Comparison of ENCODE assay signal across 24 mouse cellular contexts in genomic region chr13:90958894-90959293, GRCm38 (mm10). TPM values are rescaled to one million over a fixed set of nuclear protein-coding genes. Genes with fewer than 3 reads are reported as not detected.
DNase-seq lines count a peak whose midpoint lies in the region; ATAC-seq lines count a peak whose summit lies in the region.
"Had no signal": no experiment of that assay in that cellular context is flagged by ENCODE, and none has a peak within 500 bp of the region (broad histone marks: within the 10 kb centered on the region; RNA-seq: fewer than 3 reads in every experiment).

No protein-coding gene starts in this region.

- H3K4me1 ChIP-seq in midbrain, embryonic 11.5 days (ENCODE audit: control insufficient read depth, insufficient read depth, low read length), result peaks cover 6% of the 10 kb centered on the region
- peaks cover 21% of the 10 kb centered on the region for H3K4me1 ChIP-seq in midbrain, embryonic 10.5 days
- H3K4me1 ChIP-seq in midbrain, embryonic 14.5 days (ENCODE audit: control insufficient read depth, insufficient read depth, low read length), result peaks cover 5% of the 10 kb centered on the region; the same call in 1 of the 2 replicates
- H3K4me1 ChIP-seq: limb, embryonic 15.5 days; liver, embryonic 15.5 days; neural tube, embryonic 13.5 days had no signal

- 34% methylated on average over 2 of the region's 2 CpGs for WGBS in midbrain, embryonic 11.5 days
- WGBS in midbrain, embryonic 10.5 days, result 50% methylated on average over 2 of the region's 2 CpGs
- 22% methylated on average over 2 of the region's 2 CpGs for WGBS in midbrain, embryonic 14.5 days

- H3K27ac ChIP-seq in midbrain, embryonic 11.5 days (ENCODE audit: low read depth, low read length), result no peak overlapping the region
- no peak overlapping the region for H3K27ac ChIP-seq in midbrain, embryonic 10.5 days (replicated peaks)
- no peak overlapping the region for H3K27ac ChIP-seq in midbrain, embryonic 14.5 days (replicated peaks; ENCODE audit: low read depth, low read length)
- H3K27ac ChIP-seq: heart, embryonic 13.5 days; layer of hippocampus, adult 2 months; limb, embryonic 15.5 days; liver, embryonic 15.5 days; neural tube, embryonic 13.5 days had no signal

- no peak overlapping the region for H3K9ac ChIP-seq in midbrain, embryonic 11.5 days (ENCODE audit: low read length)
- no peak overlapping the region for H3K9ac ChIP-seq in midbrain, embryonic 14.5 days (replicated peaks; ENCODE audit: low read length)
- H3K9ac ChIP-seq: heart, embryonic 13.5 days; limb, embryonic 15.5 days; liver, embryonic 15.5 days; neural tube, embryonic 13.5 days had no signal

- no peaks in the 10 kb centered on the region for H3K27me3 ChIP-seq in midbrain, embryonic 11.5 days (ENCODE audit: control insufficient read depth, insufficient read depth, low read length)
- H3K27me3 ChIP-seq in midbrain, embryonic 10.5 days (ENCODE audit: low read depth, poor library complexity, severe bottlenecking), result no peaks in the 10 kb centered on the region
- H3K27me3 ChIP-seq in midbrain, embryonic 14.5 days (ENCODE audit: control insufficient read depth, insufficient read depth, low read length), result no peaks in the 10 kb centered on the region
- H3K27me3 ChIP-seq: heart, embryonic 13.5 days; limb, embryonic 15.5 days; liver, embryonic 15.5 days; neural tube, embryonic 13.5 days had no signal

- no peak overlapping the region for H3K4me2 ChIP-seq in midbrain, embryonic 11.5 days
- H3K4me2 ChIP-seq in midbrain, embryonic 14.5 days (ENCODE audit: low read length), result no peak overlapping the region
- H3K4me2 ChIP-seq: heart, embryonic 13.5 days; limb, embryonic 15.5 days; liver, embryonic 15.5 days; neural tube, embryonic 13.5 days had no signal

- no peak overlapping the region for H3K4me3 ChIP-seq in midbrain, embryonic 11.5 days (ENCODE audit: low read depth, low read length)
- H3K4me3 ChIP-seq in midbrain, embryonic 10.5 days, result no peak overlapping the region
- H3K4me3 ChIP-seq in midbrain, embryonic 14.5 days (replicated peaks; ENCODE audit: low read depth, low read length), result no peak overlapping the region
- H3K4me3 ChIP-seq: heart, embryonic 13.5 days; layer of hippocampus, adult 2 months; limb, embryonic 15.5 days; liver, embryonic 15.5 days; neural tube, embryonic 13.5 days had no signal

- H3K36me3 ChIP-seq in midbrain, embryonic 11.5 days (ENCODE audit: control insufficient read depth, insufficient read depth, low read length), result no peaks in the 10 kb centered on the region
- H3K36me3 ChIP-seq in midbrain, embryonic 10.5 days, result no peaks in the 10 kb centered on the region
- H3K36me3 ChIP-seq in midbrain, embryonic 14.5 days (ENCODE audit: control insufficient read depth, insufficient read depth, low read length), result no peaks in the 10 kb centered on the region
- H3K36me3 ChIP-seq: limb, embryonic 15.5 days; liver, embryonic 15.5 days; neural tube, embryonic 13.5 days had no signal

- ATAC-seq in frontal cortex, adult (ENCODE audit: low TSS enrichment), result peak; percentile 41; the same call in 1 of the 2 replicates
- peak; percentile 82 for ATAC-seq in midbrain, embryonic 11.5 days (ENCODE audit: low FRiP score)
- peak; percentile 71; the same call in 1 of the 2 replicates for ATAC-seq in midbrain, embryonic 14.5 days (ENCODE audit: low FRiP score, low TSS enrichment)

- H3K9me3 ChIP-seq in midbrain, embryonic 11.5 days (ENCODE audit: control insufficient read depth, low read length), result no peaks in the 10 kb centered on the region
- H3K9me3 ChIP-seq in midbrain, embryonic 10.5 days (replicated peaks), result no peaks in the 10 kb centered on the region
- H3K9me3 ChIP-seq in midbrain, embryonic 14.5 days (ENCODE audit: control insufficient read depth, low read length), result peaks cover 4% of the 10 kb centered on the region; the same call in 1 of the 2 replicates
- H3K9me3 ChIP-seq: limb, embryonic 15.5 days; liver, embryonic 15.5 days had no signal

- no peak for DNase-seq in frontal cortex, adult 2 months (ENCODE audit: extremely low spot score in 1 of 2, low spot score in 1 of 2)
- no peak for DNase-seq in midbrain, embryonic 11.5 days (ENCODE audit: low spot score, missing footprints)
- no peak for DNase-seq in midbrain, embryonic 10.5 days (ENCODE audit: low spot score)
- peak; percentile 39 for DNase-seq in midbrain, embryonic 14.5 days
- peak; percentile 16 for DNase-seq in retina, postnatal 7 days (ENCODE audit: low read depth, low spot score)
- DNase-seq in neural tube, embryonic 10.5 days (ENCODE audit: extremely low spot score, low spot score), result no peak
- no peak for DNase-seq in layer of hippocampus, adult 9-10 months (ENCODE audit: low spot score)
- DNase-seq: adrenal gland, adult 2 months; cerebellum, adult 9-11 months; embryo, embryonic 11 days; kidney, postnatal 10 days; lung, postnatal 10 days; right cerebral cortex, postnatal 25 days; thymus, postnatal 36 days had no signal

RNA-seq across cellular contexts. Expression of gene Rps23, which starts 36.1 kb away (rescaled TPM):
- 646 and 659 TPM in 2 replicates for polyA plus RNA-seq in frontal cortex, adult 2 months (2012; rRNA removed)
- 229 and 231 TPM in 2 replicates for polyA plus RNA-seq in midbrain, embryonic 11.5 days (2014; fragmentation: Nextera tagmentation; extraction: Ambion mirVana)
- polyA plus RNA-seq in midbrain, embryonic 10.5 days (2016; fragmentation: Nextera tagmentation; extraction: Ambion mirVana), result 160 and 190 TPM in 2 replicates
- polyA plus RNA-seq in midbrain, embryonic 14.5 days (2014; fragmentation: Nextera tagmentation; extraction: Ambion mirVana), result 160 TPM in 2 replicates

RNA-seq across cellular contexts. Expression of gene Atp6ap1l, which starts 53.7 kb away (rescaled TPM):
- 42.7 and 48.7 TPM in 2 replicates for polyA plus RNA-seq in frontal cortex, adult 2 months (2012; rRNA removed)
- 0.18 and 0.30 TPM in 2 replicates for polyA plus RNA-seq in midbrain, embryonic 11.5 days (2014; fragmentation: Nextera tagmentation; extraction: Ambion mirVana)
- not detected in 2 replicates for polyA plus RNA-seq in midbrain, embryonic 10.5 days (2016; fragmentation: Nextera tagmentation; extraction: Ambion mirVana)
- polyA plus RNA-seq in midbrain, embryonic 14.5 days (2014; fragmentation: Nextera tagmentation; extraction: Ambion mirVana), result 0.62 and 0.91 TPM in 2 replicates
- polyA plus RNA-seq: adrenal gland, adult 2 months; C2C12; intestine, embryonic 14.5 days; limb, embryonic 15.5 days; spleen, adult 2 months; stomach, embryonic 14.5 days had no signal

Comparison
In these comparisons a context has a peak if more than half of its experiments do, and no peak if none do; other contexts are left out.
1. DNase-seq: peak in midbrain, embryonic 14.5 days (single experiment) and retina, postnatal 7 days (single experiment); none in frontal cortex, adult 2 months (0 of 2), midbrain, embryonic 11.5 days (single experiment), midbrain, embryonic 10.5 days (single experiment), neural tube, embryonic 10.5 days (single experiment) and layer of hippocampus, adult 9-10 months (single experiment).
2. RNA of gene Atp6ap1l, which starts 53.7 kb away (polyA plus RNA-seq): 42.7 to 48.7 TPM in frontal cortex, adult 2 months; 0.62 to 0.91 TPM in midbrain, embryonic 14.5 days, 0.18 to 0.30 TPM in midbrain, embryonic 11.5 days and not detected in midbrain, embryonic 10.5 days; every median in the first group is over 10 times any median in the second.
3. Peak in every context shown above with its lines, with median percentiles within 50 percentile points of each other: ATAC-seq.